Mouse (Mus musculus) thymus, postnatal 14 days (tissue): ENCODE measurements around the gene Msh6.
"Not testable (repeated sequence)": the region's sequence is repeated elsewhere in the genome, so short reads cannot be mapped to it uniquely, and the experiment has no call there.

ENCODE experiments used
- DNase-seq: peaks from one replicate; pipeline ENCODE4 v3.0.0; 2021

Gene Msh6

GRCm38 (mm10) chr17:87983313-87983712, 8.5 kb downstream of the Msh6 start:
- DNase-seq: no peak

- no peak for DNase-seq
Observed at GRCm38 (mm10) chr17:87984440-87985214, 9.8 kb downstream of the Msh6 start.

- no peak for DNase-seq
Observed at GRCm38 (mm10) chr17:87985916-87986315, 11.1 kb downstream of the Msh6 start.

GRCm38 (mm10) chr17:87987507-87987906, 12.6 kb downstream of the Msh6 start:
- no peak for DNase-seq

GRCm38 (mm10) chr17:87992154-87992553, 17.3 kb downstream of the Msh6 start:
- DNase-seq: no peak

- no peak for DNase-seq
Observed at GRCm38 (mm10) chr17:87993338-87993737, 18.5 kb downstream of the Msh6 start.

- no peak for DNase-seq
Observed at GRCm38 (mm10) chr17:87997808-87998207, 22.9 kb downstream of the Msh6 start.

DNA sequence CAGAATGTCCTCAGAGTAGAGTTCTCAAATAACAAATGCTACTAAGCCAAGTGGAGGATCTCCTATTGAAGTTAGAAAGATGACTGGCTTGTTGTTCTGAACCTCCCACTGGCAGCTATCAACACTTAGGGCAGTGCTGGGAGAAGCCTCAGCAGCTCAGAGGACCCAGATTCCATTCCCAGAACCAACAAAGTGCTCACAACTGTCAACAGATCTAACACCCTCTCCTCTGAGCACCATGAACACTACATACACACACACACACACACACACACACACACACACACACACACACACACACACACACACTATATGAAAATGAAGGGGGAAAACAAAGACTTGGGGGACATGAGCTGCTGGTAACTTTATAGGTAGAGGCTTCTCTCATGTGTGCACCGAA, 30.0 kb downstream of the Msh6 start:
- no peak for DNase-seq

- DNase-seq: no peak
Observed at GRCm38 (mm10) chr17:88006956-88007355, 32.1 kb downstream of the Msh6 start.

GRCm38 (mm10) chr17:88014456-88014855, 39.6 kb downstream of the Msh6 start:
- no peak for DNase-seq

DNA sequence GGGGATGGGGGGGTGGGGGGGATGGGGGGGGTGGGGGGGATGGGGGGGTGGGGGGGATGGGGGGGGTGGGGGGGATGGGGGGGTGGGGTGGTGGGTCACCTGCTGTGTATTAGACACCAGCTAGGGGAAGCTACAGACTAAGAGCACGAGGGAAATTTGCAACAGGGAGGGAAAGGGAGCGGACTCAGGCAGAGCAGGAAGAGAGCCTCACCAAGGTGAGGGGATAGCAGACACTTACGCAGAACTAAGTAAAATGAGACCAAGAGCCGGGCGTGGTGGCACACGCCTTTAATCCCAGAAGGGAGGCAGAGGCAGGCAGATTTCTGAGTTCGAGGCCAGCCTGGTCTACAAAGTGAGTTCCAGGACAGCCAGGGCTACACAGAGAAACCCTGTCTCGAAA, 41.2 kb downstream of the Msh6 start:
- not testable (repeated sequence) for DNase-seq

DNA sequence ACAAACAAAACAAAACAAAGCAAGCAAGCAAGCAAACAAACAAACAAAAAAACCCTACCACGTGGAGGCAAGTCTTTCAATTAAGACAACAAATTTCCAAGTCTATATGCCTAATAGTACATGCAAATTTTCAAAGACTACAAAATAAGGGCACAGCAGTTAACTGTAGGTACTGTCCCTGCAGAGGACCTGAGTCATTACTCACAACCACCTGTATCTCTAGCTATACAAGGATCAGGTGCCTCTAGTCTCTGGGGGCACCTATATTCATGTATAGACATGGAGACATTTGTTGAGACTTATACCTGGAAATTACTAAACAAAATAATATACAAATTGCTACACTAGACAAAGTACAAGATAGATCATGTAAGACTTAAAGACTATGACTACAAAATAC, 49.1 kb downstream of the Msh6 start:
- no peak for DNase-seq

GRCm38 (mm10) chr17:88025227-88025626, 50.4 kb downstream of the Msh6 start:
- DNase-seq: peak; percentile 73

DNA sequence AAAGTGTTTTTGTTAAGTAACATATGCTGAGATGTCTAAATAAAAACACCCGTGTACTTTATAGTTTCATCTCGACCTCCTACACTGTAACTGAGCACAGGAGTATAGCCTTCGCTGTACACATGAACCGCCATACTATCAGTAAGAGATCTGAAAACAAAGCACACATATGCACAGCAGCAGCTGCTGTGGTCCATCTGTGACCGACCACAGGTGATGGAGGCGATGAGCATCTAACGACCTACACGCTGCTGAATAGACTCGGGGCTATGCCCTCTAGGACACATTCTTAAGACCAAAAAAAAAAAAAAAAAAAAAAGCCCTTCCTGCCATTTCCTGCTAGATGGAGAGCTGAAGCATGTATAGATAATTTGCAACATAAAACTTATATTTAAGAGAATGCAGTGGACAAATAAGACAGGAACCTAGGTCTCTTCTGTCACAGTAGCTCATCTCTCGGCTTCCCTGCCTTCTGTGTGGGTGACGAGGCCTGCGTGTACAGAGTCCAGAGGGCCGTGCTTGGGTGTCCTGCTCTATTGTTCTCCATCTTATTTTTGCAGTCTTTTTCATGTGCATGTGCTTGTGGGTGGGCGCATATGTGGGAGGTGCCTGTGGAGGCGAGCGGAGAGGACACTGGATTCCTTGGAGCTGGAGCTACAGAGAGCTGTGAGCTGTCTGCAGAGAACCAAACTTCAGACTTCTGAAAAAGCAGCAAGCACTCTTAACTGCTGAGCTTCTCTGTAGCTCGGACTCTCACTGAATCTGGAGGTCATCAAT, 54.5 kb downstream of the Msh6 start:
- no peak for DNase-seq

DNA sequence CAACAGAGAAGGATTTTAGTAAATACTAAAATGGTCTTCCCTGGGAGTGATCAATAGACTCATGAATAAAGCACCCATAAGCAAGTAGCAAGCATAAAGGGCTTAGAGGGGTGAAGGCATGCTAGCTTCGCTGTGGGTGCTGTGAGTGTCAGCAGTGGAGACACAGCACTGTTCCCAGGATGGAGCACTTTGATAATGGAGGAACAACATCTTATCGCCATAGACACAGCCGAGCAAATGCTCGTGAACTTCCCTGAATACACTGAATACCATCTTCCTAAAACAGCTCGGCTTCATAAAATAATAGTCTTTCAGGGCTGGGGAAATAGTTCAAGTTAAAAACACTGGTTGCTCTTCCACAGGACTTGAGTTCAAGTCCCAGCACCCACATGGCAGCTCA, 56.9 kb downstream of the Msh6 start:
- no peak for DNase-seq

- DNase-seq: no peak
Observed at GRCm38 (mm10) chr17:88034418-88034817, 59.6 kb downstream of the Msh6 start.
